Mouse (Mus musculus): Measurements from ENCODE around the gene Nrbp1. TPM values are rescaled to one million over a fixed set of nuclear protein-coding genes. Genes with fewer than 3 reads are reported as not detected.

The Nrbp1 gene
- total RNA-seq, 2 experiments from 2014 or later: 86.2 to 87.1 TPM

Other genes starting within 250 kb of the Nrbp1 start
- gene Atraid, start 192.6 kb upstream of the Nrbp1 start, total RNA-seq (2021): 10 to 100 TPM; 70.6 to 73.8 TPM
- 10 to 100 TPM; 19.3 to 20.9 TPM for gene Slc5a6, start 191.9 kb upstream of the Nrbp1 start, total RNA-seq (2021)
- 10 to 100 TPM; 19.2 to 24.4 TPM for gene Cad, start 186.1 kb upstream of the Nrbp1 start, total RNA-seq (2021)
- gene Dnajc5g, start 134.6 kb upstream of the Nrbp1 start, total RNA-seq (2021): not detected
- gene Slc30a3, start 132.6 kb upstream of the Nrbp1 start, total RNA-seq (2021): 100 to 1,000 TPM; 145 to 165 TPM
- gene Trim54, start 124.2 kb upstream of the Nrbp1 start, total RNA-seq (2021): 1 to 10 TPM; 1.7 to 1.9 TPM
- gene Ucn, start 102.0 kb upstream of the Nrbp1 start, total RNA-seq (2021): 1 to 10 TPM; 1.4 to 2.8 TPM
- 10 to 100 TPM; 46.9 to 51.8 TPM for gene Mpv17, start 86.6 kb upstream of the Nrbp1 start, total RNA-seq (2021)
- gene Gm29609, start 61.0 kb upstream of the Nrbp1 start, total RNA-seq (2021): 1 to 10 TPM; 3.0 to 4.4 TPM
- gene Gtf3c2, start 60.7 kb upstream of the Nrbp1 start, total RNA-seq (2021): 10 to 100 TPM; 50.5 to 53.6 TPM
- 10 to 100 TPM; 77.5 to 80.3 TPM for gene Snx17, start 47.6 kb upstream of the Nrbp1 start, total RNA-seq (2021)
- 10 to 100 TPM; 35.4 to 40.1 TPM for gene Eif2b4, start 47.4 kb upstream of the Nrbp1 start, total RNA-seq (2021)
- gene Zfp513, start 38.6 kb upstream of the Nrbp1 start, total RNA-seq (2021): 10 to 100 TPM; 24.2 to 28.7 TPM
- 10 to 100 TPM; 70.7 to 76.2 TPM for gene Ppm1g, start 20.2 kb upstream of the Nrbp1 start, total RNA-seq (2021)
- gene Gm9970, start 368 bp downstream of the Nrbp1 start, total RNA-seq (2021): not detected
- gene Krtcap3, start 10.8 kb downstream of the Nrbp1 start, total RNA-seq (2021): 1 to 10 TPM; 1.9 to 2.4 TPM
- gene Ift172, start 50.3 kb downstream of the Nrbp1 start, total RNA-seq (2021): 100 to 1,000 TPM in 1 of 2 experiments, 10 to 100 TPM in 1; 95.7 to 101 TPM
- gene Fndc4, start 55.2 kb downstream of the Nrbp1 start, total RNA-seq (2021): 100 to 1,000 TPM; 159 to 160 TPM
- not detected for gene Gckr, start 56.6 kb downstream of the Nrbp1 start, total RNA-seq (2021)
- gene Zfp512, start 211.6 kb downstream of the Nrbp1 start, total RNA-seq (2021): 10 to 100 TPM; 48.0 to 49.0 TPM
- under 1 TPM in 1 of 2 experiments, not detected in 1; 0.16 TPM for gene 4930548H24Rik, start 244.9 kb downstream of the Nrbp1 start, total RNA-seq (2021)

Measured in left cerebral cortex, adult 18-20 months (tissue).